Mouse (Mus musculus) CD4-positive naive resting alpha-beta T cell, adult 76 days (primary cell): ENCODE data around the gene R3hcc1l. TPM values are rescaled to one million over a fixed set of nuclear protein-coding genes. Genes with fewer than 3 reads are reported as not detected.

Source experiments
- total RNA-seq: library from RNA; stranded (reverse); gene quantifications from one replicate; pipeline ENCODE4 v1.2.4, GENCODE M21; 2023

R3hcc1l gene
- 42.4 TPM for total RNA-seq

DNA sequence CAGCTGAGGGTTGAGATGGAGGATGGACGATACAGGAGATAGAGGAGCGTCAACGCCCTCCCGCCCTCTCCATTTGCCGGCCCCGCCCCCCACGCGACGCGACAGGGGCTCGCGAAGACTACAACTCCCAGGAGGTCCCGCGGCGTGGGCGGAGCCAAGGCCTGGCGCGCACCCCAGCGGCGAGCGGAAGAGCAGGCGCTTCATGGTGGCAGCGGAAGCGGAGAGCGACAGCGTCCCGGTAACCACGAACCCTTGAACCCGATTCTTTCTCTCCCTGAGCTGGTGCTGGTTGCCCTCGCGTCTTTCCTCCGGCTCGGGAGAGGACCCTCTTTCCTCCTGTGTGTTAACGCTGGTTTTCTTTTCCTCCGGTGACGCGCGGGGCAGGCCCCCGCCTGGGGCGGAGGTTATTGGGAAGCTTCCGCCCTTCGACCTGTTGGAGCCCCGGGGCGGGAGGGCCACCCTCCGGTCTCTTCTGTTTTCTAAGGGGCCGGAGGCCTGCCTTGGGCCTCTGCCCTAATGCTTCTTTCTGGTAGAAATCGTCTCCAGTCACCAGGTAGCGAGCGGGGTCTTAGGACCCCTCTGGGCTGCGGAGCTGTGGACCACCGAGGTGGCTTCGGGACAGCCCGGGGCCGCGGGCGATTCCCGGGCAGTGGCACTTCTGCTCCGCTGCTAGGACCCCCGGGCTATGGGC is at the start of gene R3hcc1l:
Gene R3hcc1l (plus strand): TSS at position 140 of the 691 bp plus-strand sequence.

DNA sequence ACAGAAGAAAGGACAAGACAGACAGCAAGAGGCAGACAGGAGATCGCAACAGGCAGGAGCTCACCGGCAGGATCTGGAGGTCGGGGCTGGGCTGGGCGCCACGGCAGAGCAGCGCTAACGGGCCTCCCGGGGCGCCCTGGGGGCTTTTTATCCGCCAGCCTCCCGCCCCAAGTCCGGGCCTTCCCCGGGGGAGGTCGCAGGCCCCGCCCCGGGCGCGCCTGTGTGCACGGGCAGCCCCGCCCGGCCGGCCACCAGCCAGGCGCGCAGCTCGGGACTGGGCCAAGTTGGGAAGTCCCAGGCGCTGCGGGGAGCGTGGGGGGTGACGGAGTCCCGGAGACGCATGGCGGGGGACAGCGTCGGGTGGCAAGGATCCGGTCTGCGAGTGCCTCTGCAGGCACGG is 94.1 kb downstream of the R3hcc1l start, which contains the start of gene Loxl4:
Gene Loxl4 (minus strand): TSS at position 160 of the 400 bp plus-strand sequence.

Other genes starting within 250 kb of the R3hcc1l start
- not detected for gene Crtac1, start 87.0 kb upstream of the R3hcc1l start, total RNA-seq
- gene Loxl4, start 94.1 kb downstream of the R3hcc1l start, total RNA-seq = not detected
- 3.5 TPM for gene Pyroxd2, start 234.0 kb downstream of the R3hcc1l start, total RNA-seq